Mouse (Mus musculus) adrenal gland, postnatal 25 days (tissue): Measurements from ENCODE around the gene Man1a. TPM values are rescaled to one million over a fixed set of nuclear protein-coding genes. Genes with fewer than 3 reads are reported as not detected.
A peak's percentile ranks its signal among the peaks of the same experiment; 100 is the strongest.

Experiments used
- DNase-seq: peaks from one replicate; pipeline ENCODE4 v3.0.0; 2021; ENCODE audit warnings: mixed read lengths
- long read RNA-seq: library from polyadenylated mRNA; stranded (forward); transcript quantifications from one replicate; pipeline ENCODE4 v2.0.0, GENCODE M21; 2021
- total RNA-seq: library from RNA; stranded (reverse); gene quantifications from 2 replicates; pipeline ENCODE4 v1.2.3, GENCODE M21; 2021

The Man1a gene
- 112 and 126 TPM in 2 replicates for total RNA-seq
- long read RNA-seq, full-length matches to known transcripts: 72 of 89 reads
- long read RNA-seq, partial matches to known transcripts: 15 of 89 reads
- long read RNA-seq, other reads (novel, unspliced or antisense): 2 of 89 reads

DNA sequence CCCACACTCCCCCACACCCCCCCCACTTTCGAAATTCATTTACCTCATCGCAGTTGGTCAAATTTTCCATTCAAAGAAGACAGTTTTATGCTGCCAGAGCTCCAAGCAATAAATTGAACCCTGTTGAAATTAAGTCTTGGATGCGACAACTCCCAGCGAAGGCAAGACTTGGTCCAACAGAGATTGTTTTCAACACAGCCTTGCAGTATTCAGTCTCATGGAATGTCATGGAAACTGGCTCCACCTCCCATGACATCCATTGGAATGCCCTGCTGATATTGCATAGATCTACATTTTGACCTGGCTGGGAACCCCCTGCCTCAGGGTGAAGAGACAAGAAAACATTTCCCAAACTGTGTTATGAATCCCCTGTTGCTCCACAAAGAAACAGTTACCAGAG, at the start of gene Man1a:
TSS of gene Man1a (minus strand) at position 190 of the 400 bp plus-strand sequence.
- no peak for DNase-seq

DNA sequence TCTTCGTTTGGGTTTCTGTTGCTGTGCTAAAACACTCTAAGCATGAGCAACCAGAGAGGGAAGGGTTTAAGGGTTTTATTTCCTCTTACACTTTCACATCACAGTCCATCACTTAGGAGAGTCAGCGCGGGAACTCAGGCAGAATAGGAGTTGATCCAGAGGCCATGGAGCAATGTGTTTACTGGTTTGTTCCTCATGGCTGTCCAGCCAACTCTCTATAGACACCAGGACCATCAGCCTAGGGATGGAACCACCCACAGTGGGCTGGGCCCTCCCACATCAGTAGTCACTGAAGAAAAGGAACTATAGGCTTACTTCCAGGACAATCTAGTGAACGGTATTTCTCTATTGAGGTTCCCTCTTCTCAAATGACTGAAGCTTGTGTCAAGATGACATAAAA, 45.4 kb upstream of the Man1a start:
- no peak for DNase-seq

GRCm38 (mm10) chr10:54120375-54120774, 44.0 kb upstream of the Man1a start:
- no peak for DNase-seq

GRCm38 (mm10) chr10:54119303-54119702, 42.9 kb upstream of the Man1a start:
- no peak for DNase-seq

GRCm38 (mm10) chr10:54118223-54118912, 42.0 kb upstream of the Man1a start:
- DNase-seq: no peak

GRCm38 (mm10) chr10:54117763-54118162, 41.4 kb upstream of the Man1a start:
- DNase-seq: peak; percentile 19

- DNase-seq: no peak
Observed at GRCm38 (mm10) chr10:54103671-54104070, 27.3 kb upstream of the Man1a start.

GRCm38 (mm10) chr10:54092081-54092480, 15.7 kb upstream of the Man1a start:
- DNase-seq: no peak

DNA sequence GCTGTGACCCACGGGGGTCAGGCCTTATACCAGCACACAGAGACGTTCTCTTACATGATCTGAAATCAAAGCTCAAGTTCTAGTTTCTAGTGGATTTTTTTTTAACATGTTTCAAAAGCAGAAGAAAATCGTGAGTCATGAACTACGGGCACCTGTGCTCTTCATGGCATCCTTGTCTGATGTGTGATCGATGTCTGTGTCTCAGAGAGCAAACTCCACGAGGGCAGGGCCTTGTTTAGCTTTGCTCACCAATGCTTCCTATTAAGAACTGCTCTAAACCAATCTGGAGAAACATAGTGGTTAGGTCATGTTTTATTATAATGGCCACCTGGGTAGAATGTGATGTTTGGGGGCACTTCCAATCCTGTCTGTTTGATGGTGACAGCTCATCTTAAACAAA, 13.5 kb upstream of the Man1a start:
- no peak for DNase-seq

- no peak for DNase-seq
Observed at GRCm38 (mm10) chr10:54087346-54087745, 10.9 kb upstream of the Man1a start.

DNA sequence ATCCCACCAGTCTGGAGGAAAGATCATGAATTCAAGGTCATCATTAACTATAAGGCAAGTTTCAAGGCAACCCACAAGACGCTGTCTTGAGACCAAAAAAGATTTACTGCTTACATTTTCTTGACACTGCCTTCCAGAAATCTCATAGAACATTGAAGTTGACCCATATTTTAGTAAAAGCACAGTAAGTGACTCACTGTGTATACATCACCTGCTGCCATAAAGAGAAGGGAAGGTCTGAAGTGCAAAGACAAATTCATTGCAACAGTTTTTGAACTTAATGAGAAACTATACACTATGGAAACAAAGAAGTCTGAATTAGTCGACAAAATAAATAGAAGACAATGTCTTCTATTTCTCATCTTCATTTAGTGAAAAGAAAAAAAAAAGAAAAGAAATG, 8.7 kb upstream of the Man1a start:
- no peak for DNase-seq

DNA sequence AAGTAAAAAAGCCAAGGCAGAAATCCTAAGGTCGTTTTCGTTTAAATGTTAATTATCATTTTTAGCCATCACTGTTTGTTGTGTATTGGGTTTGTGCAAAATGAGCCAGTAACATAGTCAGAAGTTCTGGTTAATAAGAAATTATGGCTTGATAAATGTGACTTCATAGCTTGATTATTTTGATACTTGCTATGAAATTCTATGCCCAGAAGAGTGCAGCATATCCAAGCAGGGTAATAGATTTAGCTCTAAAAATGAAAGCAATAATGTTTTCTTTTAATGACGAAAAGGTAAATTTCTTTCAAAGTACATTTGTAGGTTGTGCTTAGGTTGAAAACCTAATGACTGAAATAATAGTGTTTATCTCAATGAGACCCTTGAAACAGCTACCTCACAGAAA, 596 bp upstream of the Man1a start:
- DNase-seq: no peak

- DNase-seq: peak; percentile 98
Observed at GRCm38 (mm10) chr10:54075441-54076010, 883 bp downstream of the Man1a start.

- peak; percentile 48 for DNase-seq
Observed at GRCm38 (mm10) chr10:54074609-54075421, 1.6 kb downstream of the Man1a start.

- no peak for DNase-seq
Observed at GRCm38 (mm10) chr10:54074247-54074608, 2.2 kb downstream of the Man1a start.

- DNase-seq: no peak
Observed at GRCm38 (mm10) chr10:54073641-54074203, 2.7 kb downstream of the Man1a start.

- DNase-seq: no peak
Observed at GRCm38 (mm10) chr10:54072336-54072735, 4.1 kb downstream of the Man1a start.

GRCm38 (mm10) chr10:54070496-54070895, 5.9 kb downstream of the Man1a start:
- DNase-seq: no peak

DNA sequence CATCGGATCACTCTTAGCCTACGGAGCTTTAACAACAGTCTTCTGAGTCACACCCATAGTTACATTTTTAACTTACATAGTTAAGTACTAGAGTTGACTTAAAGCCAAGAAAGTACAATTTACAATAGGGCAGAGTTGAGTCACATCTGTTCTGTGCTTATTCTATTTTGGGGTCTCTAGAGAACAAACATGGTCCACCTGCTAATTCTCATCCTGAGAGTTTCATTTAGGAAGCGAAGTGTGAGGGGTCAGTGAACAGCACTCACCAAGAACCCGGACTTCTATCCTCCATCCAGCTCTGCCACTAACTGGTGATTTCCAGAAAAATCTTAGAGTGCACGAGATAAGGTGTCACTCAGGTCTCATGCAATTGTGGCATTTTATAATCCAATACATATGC, 7.0 kb downstream of the Man1a start:
- no peak for DNase-seq

- no peak for DNase-seq
Observed at GRCm38 (mm10) chr10:54066683-54067082, 9.7 kb downstream of the Man1a start.

DNA sequence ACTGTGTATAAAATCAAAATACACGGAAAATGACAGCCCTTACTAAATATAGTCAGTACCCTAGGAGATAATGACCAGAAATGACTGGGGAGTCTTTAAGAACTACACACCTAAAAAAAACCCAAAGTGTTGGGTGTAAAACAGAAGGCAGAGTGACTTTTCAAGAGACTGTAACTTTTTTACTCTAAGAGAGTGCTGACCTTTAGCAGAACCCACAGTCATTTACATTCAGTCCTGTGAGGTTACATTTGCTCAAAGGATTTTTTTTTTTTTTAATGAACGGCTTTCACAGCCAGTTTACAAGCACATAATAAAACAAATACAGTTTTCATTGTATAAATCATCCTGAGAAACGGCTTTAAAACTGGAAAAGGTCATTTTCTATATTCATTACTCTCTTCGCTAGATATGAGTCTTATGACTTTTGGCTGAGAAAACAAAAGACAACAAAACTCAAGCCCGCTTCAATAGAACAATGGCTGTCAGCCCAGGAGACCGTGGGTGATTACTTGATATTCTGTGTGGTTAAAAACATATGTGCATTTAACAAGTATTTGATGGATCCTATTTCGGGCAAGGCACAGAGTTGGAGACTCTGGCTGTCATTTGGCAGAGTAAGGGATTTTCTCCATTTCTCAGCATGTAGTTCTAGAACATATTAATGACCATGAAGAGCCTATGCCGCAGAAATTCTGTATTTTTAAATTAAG, 12.7 kb downstream of the Man1a start:
- DNase-seq: no peak

DNA sequence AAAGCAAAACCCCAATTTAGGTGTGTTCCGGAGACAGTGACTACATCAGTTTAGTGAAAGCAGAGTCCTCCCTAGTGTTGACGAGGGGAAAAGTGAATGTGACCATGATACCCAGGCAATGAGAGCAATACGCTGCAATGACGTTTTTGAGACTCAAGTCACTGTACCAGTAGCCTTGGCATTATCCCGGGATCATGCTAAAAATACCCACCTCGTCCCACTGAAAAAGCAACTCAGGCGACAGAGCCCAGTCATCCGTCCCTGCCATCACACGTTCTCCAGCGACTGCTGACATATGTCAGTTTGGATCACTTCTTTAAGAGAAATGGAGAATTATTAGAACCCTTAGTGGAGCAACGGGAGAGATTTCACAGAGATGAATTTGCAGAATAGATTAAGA, 13.6 kb downstream of the Man1a start:
- no peak for DNase-seq
